Mouse (Mus musculus): ENCODE measurements around the gene Whamm. TPM values are rescaled to one million over a fixed set of nuclear protein-coding genes. Genes with fewer than 3 reads are reported as not detected.
A peak's percentile ranks its signal among the peaks of the same experiment; 100 is the strongest.

Gene Whamm
- total and polyA plus RNA-seq, 3 experiments: 5.4 to 13.3 (median 13.3) TPM

- Histone ChIP-seq H3K27me3 (replicated peaks) (no peaks in the 10 kb centered on the region), H3K79me2 (replicated peaks; ENCODE audit: control insufficient read depth, extremely low read depth, insufficient read depth, poor library complexity, severe bottlenecking) (peaks cover 31% of the 10 kb centered on the region), H3K9me3 (replicated peaks; ENCODE audit: low read length) (peaks cover 3% of the 10 kb centered on the region), H3K4me1 (ENCODE audit: control insufficient read depth in 1 of 2, insufficient read depth in 2 of 2) (peaks cover 10 to 38% of the 10 kb centered on the region in 2 experiments), H3K4me2 (ENCODE audit: insufficient read depth, low read depth, poor library complexity, severe bottlenecking) (peak overlapping the region; percentile 98), H3K9ac (ENCODE audit: insufficient read depth, low read depth) (peak overlapping the region; percentile 92), H3K27ac (ENCODE audit: insufficient read depth, low read depth) (peak overlapping the region; percentile 37), H3K36me3 (replicated peaks in 1 of 2; ENCODE audit: control insufficient read depth in 1 of 2, insufficient read depth in 1 of 2, low read length in 1 of 2) (peaks cover 15 to 29% of the 10 kb centered on the region in 2 experiments), H3K4me3 (replicated peaks in 1 of 3; ENCODE audit: low read depth in 2 of 3, low read length in 2 of 3, poor library complexity in 1 of 3) (peak overlapping the region; percentile 75 to 95 (median 75))
- dilution Hi-C loops (cut with MboI; ENCODE audit: extremely low pct_ligation_motif_present, extremely low pct_unique_long_range_greater_than_20kb, low sequenced_read_pairs) (no loop called here), in situ Hi-C loops (cut with MboI; ENCODE audit: low pct_ligation_motif_present, low pct_unique_long_range_greater_than_20kb, low sequenced_read_pairs) (loop anchor here (25.0 kb wide), 1 partner anchor 361 kb away; no protein-coding TSS in a partner anchor)
- 0 out of 4 replicates have a peak, but pooled peaks of 1 of the 2 experiments have one; percentile 10 for TF ChIP-seq CTCF (conservative IDR thresholded peaks at IDR 0.05 in 1 of 2, IDR thresholded peaks at IDR 0.05 in 1 of 2; ENCODE audit: low read depth in 2 of 2, low read length in 2 of 2)
- peak; percentile 9 for TF ChIP-seq ETS1 (conservative IDR thresholded peaks at IDR 0.05; ENCODE audit: low read depth, low read length)
- TF ChIP-seq MAFK (IDR thresholded peaks at IDR 0.05; ENCODE audit: insufficient replicate concordance, low read length): no peak
- no peak for TF ChIP-seq USF1 (IDR thresholded peaks at IDR 0.05; ENCODE audit: low read depth, low read length)
- no peak for TF ChIP-seq ZNF384 (IDR thresholded peaks at IDR 0.05; ENCODE audit: low read depth, low read length)
- peak; percentile 82 for TF ChIP-seq TCF12 (IDR thresholded peaks at IDR 0.05; ENCODE audit: low read depth, low read length)
- TF ChIP-seq ZC3H11A (IDR thresholded peaks at IDR 0.05; ENCODE audit: low read depth, low read length): no peak
- no peak for TF ChIP-seq PAX5 (IDR thresholded peaks at IDR 0.05; ENCODE audit: low read length)
- peak; percentile 99 for TF ChIP-seq POLR2A (IDR thresholded peaks at IDR 0.05; ENCODE audit: low read depth, low read length)
- TF ChIP-seq RAD21 (IDR thresholded peaks at IDR 0.05; ENCODE audit: low read depth, low read length): no peak
- TF ChIP-seq IRF4 (IDR thresholded peaks at IDR 0.05; ENCODE audit: low read depth, low read length): peak; percentile 61
- peak; percentile 95 for TF ChIP-seq POLR2AphosphoS2 (IDR thresholded peaks at IDR 0.05; ENCODE audit: low read depth, low read length)
- peak; percentile 49; the same call in 1 of the 2 replicates for TF ChIP-seq CHD2 (IDR thresholded peaks at IDR 0.05; ENCODE audit: low read length)
- TF ChIP-seq TBP (conservative IDR thresholded peaks at IDR 0.05; ENCODE audit: low read depth, low read length): peak; percentile 71; the same call in 1 of the 2 replicates
- no peak for TF ChIP-seq ZKSCAN1 (IDR thresholded peaks at IDR 0.05; ENCODE audit: borderline replicate concordance, low read depth, low read length)
- TF ChIP-seq KAT2A (IDR thresholded peaks at IDR 0.05; ENCODE audit: insufficient replicate concordance, low read length): 0 out of 2 replicates have a peak, but pooled peaks have one; percentile 50
- TF ChIP-seq NELFE (IDR thresholded peaks at IDR 0.05; ENCODE audit: low read depth, low read length): peak; percentile 99
- peak; percentile 30; the same call in 1 of the 2 replicates for TF ChIP-seq JUN (IDR thresholded peaks at IDR 0.05; ENCODE audit: insufficient read depth, low read depth, low read length)
- TF ChIP-seq HCFC1 (IDR thresholded peaks at IDR 0.05; ENCODE audit: low read depth, low read length): peak; percentile 82
- peak; percentile 77 for TF ChIP-seq MYC (IDR thresholded peaks at IDR 0.05; ENCODE audit: low read depth, low read length)
- peak; percentile 47; the same call in 1 of the 2 replicates for TF ChIP-seq MAZ (IDR thresholded peaks at IDR 0.05; ENCODE audit: low read depth, low read length)
- TF ChIP-seq UBTF (IDR thresholded peaks at IDR 0.05; ENCODE audit: low read depth, low read length): no peak
- TF ChIP-seq RCOR1 (conservative IDR thresholded peaks at IDR 0.05; ENCODE audit: low read depth, low read length): no peak; the same call in 1 of the 2 replicates
- peak; percentile 99 for TF ChIP-seq NRF1 (IDR thresholded peaks at IDR 0.05; ENCODE audit: low read depth, low read length)
- peak; percentile 88 for TF ChIP-seq MAX (IDR thresholded peaks at IDR 0.05; ENCODE audit: low read length)
- TF ChIP-seq ZMIZ1 (IDR thresholded peaks at IDR 0.05; ENCODE audit: low read depth, low read length): peak; percentile 97
- TF ChIP-seq ELF1 (IDR thresholded peaks at IDR 0.05; ENCODE audit: low read depth, low read length): peak; percentile 96
- TF ChIP-seq SMC3 (IDR thresholded peaks at IDR 0.05; ENCODE audit: low read depth, low read length): no peak; the same call in 1 of the 2 replicates
- 0 out of 2 replicates have a peak, but pooled peaks have one; percentile 19 for TF ChIP-seq EP300 (IDR thresholded peaks at IDR 0.05; ENCODE audit: low read length)
- no peak for TF ChIP-seq GABPA (IDR thresholded peaks at IDR 0.05; ENCODE audit: insufficient replicate concordance, low read depth, low read length)
- peak; percentile 96 for TF ChIP-seq SIN3A (IDR thresholded peaks at IDR 0.05; ENCODE audit: low read length)
- peak; percentile 39; the same call in 1 of the 2 replicates for TF ChIP-seq JUND (conservative IDR thresholded peaks at IDR 0.05; ENCODE audit: low read depth, low read length)
- peak; percentile 61; the same call in 1 of the 2 replicates for TF ChIP-seq MEF2A (IDR thresholded peaks at IDR 0.05; ENCODE audit: borderline replicate concordance, low read depth, low read length)
- peak; percentile 68; the same call in 1 of the 2 replicates for TF ChIP-seq E2F4 (IDR thresholded peaks at IDR 0.05; ENCODE audit: insufficient replicate concordance, low read depth, low read length)
- TF ChIP-seq CHD1 (IDR thresholded peaks at IDR 0.05; ENCODE audit: low read depth, low read length): 0 out of 2 replicates have a peak, but pooled peaks have one; percentile 69
- TF ChIP-seq USF2 (conservative IDR thresholded peaks at IDR 0.05; ENCODE audit: low read depth, low read length): no peak
- TF ChIP-seq MXI1 (IDR thresholded peaks at IDR 0.05; ENCODE audit: low read depth, low read length): peak; percentile 63
- TF ChIP-seq BHLHE40 (IDR thresholded peaks at IDR 0.05; ENCODE audit: low read depth, low read length): 0 out of 2 replicates have a peak, but pooled peaks have one; percentile 3
- DNase-seq (ENCODE audit: extremely low read depth): peak; percentile 95
These were observed 47.9 kb upstream of the Whamm start for GRCm38 (mm10) chr7:81523008-81523662.

All from CH12.LX (cell line).